Mouse (Mus musculus): ENCODE measurements around the gene Postn.

The Postn gene

DNA sequence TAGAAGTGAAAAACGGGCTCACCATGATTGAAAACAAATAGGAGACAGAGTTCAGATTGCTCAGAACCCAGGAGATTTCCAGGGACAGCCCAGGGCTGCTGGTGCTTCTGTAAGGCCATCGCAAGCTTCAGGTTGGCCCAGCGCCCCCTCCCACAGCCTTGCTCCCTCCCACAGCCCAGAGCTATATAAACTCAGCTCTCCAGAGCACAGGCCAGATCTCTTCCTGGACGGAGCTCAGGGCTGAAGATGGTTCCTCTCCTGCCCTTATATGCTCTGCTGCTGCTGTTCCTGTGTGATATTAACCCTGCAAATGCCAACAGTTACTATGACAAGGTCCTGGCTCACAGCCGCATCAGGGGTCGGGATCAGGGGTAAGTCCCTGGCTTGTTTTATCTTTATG lies at the start of gene Postn:
TSS of gene Postn (plus strand) at position 213 of the 400 bp plus-strand sequence.
- in situ Hi-C loops (cut with MboI; ENCODE audit: low pct_unique_long_range_greater_than_20kb in 1 of 2, low sequenced_read_pairs in 2 of 2, unreplicated experiment in 1 of 2): loop anchor here in 1 of 2 experiments (25.0 kb wide), 1 partner anchor 301 kb away; no protein-coding TSS in a partner anchor

- in situ Hi-C loops (cut with MboI; ENCODE audit: low pct_unique_long_range_greater_than_20kb in 1 of 2, low sequenced_read_pairs in 2 of 2, unreplicated experiment in 1 of 2): no loop called here
Observed at GRCm38 (mm10) chr3:54314055-54314454, 46.9 kb upstream of the Postn start.

GRCm38 (mm10) chr3:54352891-54353652 lies 7.8 kb upstream of the Postn start:
- in situ Hi-C loops (cut with MboI; ENCODE audit: low pct_unique_long_range_greater_than_20kb in 1 of 2, low sequenced_read_pairs in 2 of 2, unreplicated experiment in 1 of 2): loop anchor here in 1 of 2 experiments (25.0 kb wide), 1 partner anchor 309 kb away; no protein-coding TSS in a partner anchor

- in situ Hi-C loops (cut with MboI; ENCODE audit: low pct_unique_long_range_greater_than_20kb in 1 of 2, low sequenced_read_pairs in 2 of 2, unreplicated experiment in 1 of 2): loop anchor here in 1 of 2 experiments (25.0 kb wide), 1 partner anchor 305 kb away; no protein-coding TSS in a partner anchor
Observed at GRCm38 (mm10) chr3:54357561-54357960, 3.3 kb upstream of the Postn start.

GRCm38 (mm10) chr3:54358463-54359189 lies 2.3 kb upstream of the Postn start:
- in situ Hi-C loops (cut with MboI; ENCODE audit: low pct_unique_long_range_greater_than_20kb in 1 of 2, low sequenced_read_pairs in 2 of 2, unreplicated experiment in 1 of 2): loop anchor here in 1 of 2 experiments (25.0 kb wide), 1 partner anchor 304 kb away; no protein-coding TSS in a partner anchor

GRCm38 (mm10) chr3:54361656-54362055 lies 747 bp downstream of the Postn start:
- in situ Hi-C loops (cut with MboI; ENCODE audit: low pct_unique_long_range_greater_than_20kb in 1 of 2, low sequenced_read_pairs in 2 of 2, unreplicated experiment in 1 of 2): loop anchor here in 1 of 2 experiments (25.0 kb wide), 1 partner anchor 301 kb away; no protein-coding TSS in a partner anchor

DNA sequence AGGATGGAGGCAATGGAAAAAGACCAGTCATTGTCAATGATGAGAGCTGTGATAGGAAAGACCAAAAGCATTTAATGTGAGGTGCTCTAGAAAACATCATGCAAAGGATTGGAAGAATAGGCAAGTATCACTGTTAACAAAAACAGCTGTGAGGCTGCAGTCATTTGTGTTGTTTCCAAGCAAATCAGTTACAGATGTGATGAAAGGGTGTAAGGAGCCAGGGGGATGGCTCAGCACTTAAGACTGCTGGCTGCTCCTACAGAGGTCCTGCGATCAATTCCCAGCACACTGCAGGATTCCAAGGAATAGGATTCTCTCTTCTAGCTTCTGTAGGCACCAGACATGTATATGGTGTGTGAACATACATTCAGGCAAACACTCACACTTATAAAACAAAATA lies 10.1 kb downstream of the Postn start:
- in situ Hi-C loops (cut with MboI; ENCODE audit: low pct_unique_long_range_greater_than_20kb in 1 of 2, low sequenced_read_pairs in 2 of 2, unreplicated experiment in 1 of 2): loop anchor here in 1 of 2 experiments (25.0 kb wide), 1 partner anchor 291 kb away; no protein-coding TSS in a partner anchor

DNA sequence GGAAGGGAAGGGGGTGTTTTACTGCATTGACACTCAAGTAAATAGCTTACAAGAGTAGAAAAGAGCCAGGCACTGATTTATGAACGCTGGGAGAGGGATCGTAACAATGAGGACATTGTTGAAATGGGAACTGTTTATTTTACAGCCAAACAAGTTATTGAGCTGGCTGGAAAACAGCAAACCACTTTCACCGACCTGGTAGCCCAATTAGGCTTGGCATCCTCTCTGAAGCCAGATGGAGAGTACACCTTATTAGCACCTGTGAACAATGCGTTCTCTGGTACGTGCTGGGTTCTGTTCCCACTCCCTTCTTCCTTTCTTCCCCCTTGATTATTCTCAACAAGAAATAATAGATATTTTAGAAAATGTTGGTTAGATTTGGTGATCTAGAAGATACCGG lies 11.7 kb downstream of the Postn start:
- in situ Hi-C loops (cut with MboI; ENCODE audit: low pct_unique_long_range_greater_than_20kb in 1 of 2, low sequenced_read_pairs in 2 of 2, unreplicated experiment in 1 of 2): loop anchor here in 1 of 2 experiments (25.0 kb wide), 1 partner anchor 290 kb away; no protein-coding TSS in a partner anchor

GRCm38 (mm10) chr3:54376014-54376413 lies 15.1 kb downstream of the Postn start:
- in situ Hi-C loops (cut with MboI; ENCODE audit: low pct_unique_long_range_greater_than_20kb in 1 of 2, low sequenced_read_pairs in 2 of 2, unreplicated experiment in 1 of 2): no loop called here

GRCm38 (mm10) chr3:54377647-54378046 lies 16.7 kb downstream of the Postn start:
- in situ Hi-C loops (cut with MboI; ENCODE audit: low pct_unique_long_range_greater_than_20kb in 1 of 2, low sequenced_read_pairs in 2 of 2, unreplicated experiment in 1 of 2): no loop called here

DNA sequence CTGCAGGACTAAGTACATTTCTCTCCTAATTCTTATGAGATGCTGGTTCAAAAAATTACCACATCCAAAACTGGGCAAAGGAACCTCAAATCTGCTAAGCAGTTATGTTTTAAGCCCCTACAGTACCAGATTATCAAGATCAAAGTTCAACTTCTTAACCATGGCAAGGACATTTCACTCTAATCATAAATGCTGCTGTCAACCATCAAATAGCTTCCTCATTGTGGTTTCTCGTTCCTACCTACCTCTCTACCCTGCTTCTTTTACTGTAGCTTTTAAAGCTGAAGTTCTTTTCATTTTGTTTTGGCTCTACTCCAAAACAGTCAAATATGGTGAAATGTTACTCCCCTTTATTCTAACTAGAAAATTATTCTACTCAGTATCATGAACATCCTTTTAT lies 17.2 kb downstream of the Postn start:
- in situ Hi-C loops (cut with MboI; ENCODE audit: low pct_unique_long_range_greater_than_20kb in 1 of 2, low sequenced_read_pairs in 2 of 2, unreplicated experiment in 1 of 2): no loop called here

GRCm38 (mm10) chr3:54379981-54380380 lies 19.1 kb downstream of the Postn start:
- in situ Hi-C loops (cut with MboI; ENCODE audit: low pct_unique_long_range_greater_than_20kb in 1 of 2, low sequenced_read_pairs in 2 of 2, unreplicated experiment in 1 of 2): no loop called here

- in situ Hi-C loops (cut with MboI; ENCODE audit: low pct_unique_long_range_greater_than_20kb in 1 of 2, low sequenced_read_pairs in 2 of 2, unreplicated experiment in 1 of 2): no loop called here
Observed at GRCm38 (mm10) chr3:54399321-54399720, 38.4 kb downstream of the Postn start.

GRCm38 (mm10) chr3:54399911-54400310 lies 39.0 kb downstream of the Postn start:
- in situ Hi-C loops (cut with MboI; ENCODE audit: low pct_unique_long_range_greater_than_20kb in 1 of 2, low sequenced_read_pairs in 2 of 2, unreplicated experiment in 1 of 2): no loop called here

DNA sequence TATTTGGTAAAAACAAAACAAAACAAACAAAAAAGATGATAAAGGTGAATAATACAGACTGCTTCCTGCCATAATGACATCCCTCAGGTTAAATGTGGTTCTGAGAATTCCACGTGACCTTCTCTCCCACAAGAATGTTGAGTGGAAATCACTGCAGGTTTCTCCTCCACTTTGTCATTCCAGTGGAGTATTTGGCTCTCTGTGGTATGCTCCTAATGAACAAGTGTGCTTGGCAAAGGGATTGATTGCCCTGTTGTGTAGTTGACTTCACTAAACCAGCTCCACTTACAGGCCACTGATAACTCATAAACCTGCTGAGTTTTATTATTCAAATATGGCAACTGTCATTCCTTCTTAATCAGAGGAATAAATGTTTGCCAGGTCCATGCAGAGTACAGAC lies 39.7 kb downstream of the Postn start:
- in situ Hi-C loops (cut with MboI; ENCODE audit: low pct_unique_long_range_greater_than_20kb in 1 of 2, low sequenced_read_pairs in 2 of 2, unreplicated experiment in 1 of 2): no loop called here

GRCm38 (mm10) chr3:54401706-54402105 lies 40.8 kb downstream of the Postn start:
- in situ Hi-C loops (cut with MboI; ENCODE audit: low pct_unique_long_range_greater_than_20kb in 1 of 2, low sequenced_read_pairs in 2 of 2, unreplicated experiment in 1 of 2): no loop called here

DNA sequence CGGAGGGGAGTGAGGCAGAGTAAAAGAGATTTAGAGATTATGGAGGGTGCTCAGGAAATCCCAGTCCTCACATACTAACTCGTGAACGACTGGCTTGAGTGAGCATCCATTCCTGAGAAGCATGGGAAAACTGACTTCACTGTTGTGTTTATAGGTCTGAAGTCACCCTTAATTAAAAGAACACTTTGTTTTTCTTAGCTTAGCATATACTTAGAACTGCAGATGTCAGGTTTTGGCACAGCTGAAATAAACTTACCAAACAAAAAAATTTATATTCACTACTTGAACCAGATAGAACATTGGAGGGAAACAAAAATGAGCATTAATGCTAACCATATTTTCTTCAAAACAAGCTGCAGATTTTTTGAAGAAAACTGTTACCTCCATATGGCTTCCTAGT lies 42.9 kb downstream of the Postn start:
- in situ Hi-C loops (cut with MboI; ENCODE audit: low pct_unique_long_range_greater_than_20kb in 1 of 2, low sequenced_read_pairs in 2 of 2, unreplicated experiment in 1 of 2): no loop called here

- in situ Hi-C loops (cut with MboI; ENCODE audit: low pct_unique_long_range_greater_than_20kb in 1 of 2, low sequenced_read_pairs in 2 of 2, unreplicated experiment in 1 of 2): no loop called here
Observed at GRCm38 (mm10) chr3:54406567-54406966, 45.7 kb downstream of the Postn start.

DNA sequence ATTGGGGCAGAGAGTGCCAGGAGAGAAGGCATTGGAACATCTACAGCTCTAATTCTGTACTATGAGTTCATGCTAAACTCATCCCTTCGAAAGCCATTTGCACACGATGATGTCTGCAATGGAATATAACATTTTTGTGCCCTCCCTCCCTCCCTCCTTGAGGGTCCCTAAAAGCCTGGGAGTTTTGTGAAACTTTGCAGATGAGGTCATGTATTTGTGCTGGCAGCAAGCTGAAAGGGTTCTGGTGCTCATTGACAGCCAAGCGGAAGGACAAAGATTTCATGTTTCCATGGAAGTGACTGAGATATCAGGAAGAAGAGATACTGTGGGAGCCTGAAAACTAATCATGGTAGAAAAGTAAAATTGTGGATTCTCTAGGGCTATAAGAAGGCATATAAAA lies 50.1 kb downstream of the Postn start:
- in situ Hi-C loops (cut with MboI; ENCODE audit: low pct_unique_long_range_greater_than_20kb in 1 of 2, low sequenced_read_pairs in 2 of 2, unreplicated experiment in 1 of 2): no loop called here

Measured in mouse embryonic stem cell (cell line).